Mouse (Mus musculus) brain, embryonic 14.5 days (tissue): Measurements from ENCODE around the gene Slc6a20a.

ENCODE experiments used
- CTCF ChIP-seq: fragments of 200-500 bp; IDR thresholded peaks from 2 replicates; pipeline ENCODE4 v1.5.1; 2012; ENCODE audit warnings: inconsistent platforms, mild to moderate bottlenecking, moderate library complexity, borderline replicate concordance; ENCODE audit not compliant: insufficient read depth, insufficient read length; ENCODE audit errors: extremely low read depth
- POLR2A ChIP-seq: fragments of 200-500 bp; IDR thresholded peaks from 2 replicates; pipeline ENCODE4 v1.6.1; 2012; ENCODE audit warnings: mild to moderate bottlenecking, inconsistent platforms, borderline replicate concordance; ENCODE audit not compliant: poor library complexity, insufficient read depth, insufficient read length, severe bottlenecking; ENCODE audit errors: extremely low read depth

GRCm38 (mm10) chr9:123701822-123702221 is 23.1 kb upstream of the Slc6a20a start:
- no peak for TF ChIP-seq POLR2A
- TF ChIP-seq CTCF: no peak
